Mouse (Mus musculus) erythroid progenitor cell, adult 5-6 weeks (primary cell): ENCODE data around the gene Rbbp4. TPM values are rescaled to one million over a fixed set of nuclear protein-coding genes. Genes with fewer than 3 reads are reported as not detected.
"Not testable (repeated sequence)": the region's sequence is repeated elsewhere in the genome, so short reads cannot be mapped to it uniquely, and the experiment has no call there.

ENCODE experiments used
- ATAC-seq: replicated peaks from 2 replicates; pipeline ENCODE4 v1.8.0; 2016; ENCODE audit warnings: moderate number of reproducible peaks, mild to moderate bottlenecking, moderate TSS enrichment, inconsistent platforms; ENCODE audit not compliant: poor library complexity, low FRiP score, severe bottlenecking
- total RNA-seq, 2 experiments: library from RNA; stranded (forward) in 1 of 2; stranded (reverse) in 1 of 2; fragments of 150-400 nt in 1 of 2; fragments of 186-747, 209-891 nt in 1 of 2; gene quantifications; 2 replicates each; pipeline versions ENCODE4 v1.2.3 to v1.2.4; 2015 to 2017; ENCODE audit warnings: low replicate concordance in 2 of 2

Gene Rbbp4
- total RNA-seq (2015; ENCODE audit: low replicate concordance): 177 and 270 TPM in 2 replicates
- total RNA-seq (2017; ENCODE audit: low replicate concordance): 159 and 296 TPM in 2 replicates

- peak; percentile 90 for ATAC-seq
Observed at GRCm38 (mm10) chr4:129335216-129336074, at the start of gene Rbbp4, which contains the start of gene Zbtb8os. TSS of gene Rbbp4 (minus strand) at chr4:129335370. TSS of gene Zbtb8os (plus strand) at chr4:129335695.

GRCm38 (mm10) chr4:129384440-129384839 is 49.3 kb upstream of the Rbbp4 start:
- ATAC-seq: no peak

- ATAC-seq: no peak
Observed at GRCm38 (mm10) chr4:129383586-129383985, 48.4 kb upstream of the Rbbp4 start.

- ATAC-seq: no peak
Observed at GRCm38 (mm10) chr4:129382488-129382887, 47.3 kb upstream of the Rbbp4 start.

GRCm38 (mm10) chr4:129382029-129382428 is 46.9 kb upstream of the Rbbp4 start:
- ATAC-seq: no peak

GRCm38 (mm10) chr4:129381148-129381547 is 46.0 kb upstream of the Rbbp4 start:
- no peak for ATAC-seq

- ATAC-seq: no peak
Observed at GRCm38 (mm10) chr4:129379805-129380204, 44.6 kb upstream of the Rbbp4 start.

GRCm38 (mm10) chr4:129377601-129378390 is 42.6 kb upstream of the Rbbp4 start, which contains the start of gene Zbtb8a:
TSS of gene Zbtb8a (minus strand) at chr4:129378116.
- peak; percentile 21 for ATAC-seq

- peak; percentile 79 for ATAC-seq
Observed at GRCm38 (mm10) chr4:129376961-129377545, 41.9 kb upstream of the Rbbp4 start.

- no peak for ATAC-seq
Observed at GRCm38 (mm10) chr4:129375821-129376220, 40.7 kb upstream of the Rbbp4 start.

- no peak for ATAC-seq
Observed at GRCm38 (mm10) chr4:129375000-129375399, 39.8 kb upstream of the Rbbp4 start.

- no peak for ATAC-seq
Observed at GRCm38 (mm10) chr4:129374219-129374755, 39.1 kb upstream of the Rbbp4 start.

GRCm38 (mm10) chr4:129373202-129373976 is 38.2 kb upstream of the Rbbp4 start:
- 0 out of 2 replicates have a peak, but pooled peaks have one; percentile 28 for ATAC-seq

GRCm38 (mm10) chr4:129371391-129371790 is 36.2 kb upstream of the Rbbp4 start:
- no peak for ATAC-seq

- peak; percentile 64 for ATAC-seq
Observed at GRCm38 (mm10) chr4:129365224-129365623, 30.1 kb upstream of the Rbbp4 start.

GRCm38 (mm10) chr4:129364379-129364778 is 29.2 kb upstream of the Rbbp4 start:
- no peak for ATAC-seq

GRCm38 (mm10) chr4:129363463-129363862 is 28.3 kb upstream of the Rbbp4 start:
- no peak for ATAC-seq

- ATAC-seq: no peak
Observed at GRCm38 (mm10) chr4:129362771-129363170, 27.6 kb upstream of the Rbbp4 start.

GRCm38 (mm10) chr4:129362238-129362637 is 27.1 kb upstream of the Rbbp4 start:
- not testable (repeated sequence) for ATAC-seq
